Mouse (Mus musculus) heart, postnatal 25 days (tissue): ENCODE results near the gene Hadh. TPM values are rescaled to one million over a fixed set of nuclear protein-coding genes. Genes with fewer than 3 reads are reported as not detected.

Source experiments
- DNase-seq: peaks from one replicate; pipeline ENCODE4 v3.0.0; 2022; ENCODE audit warnings: low spot score
- intact Hi-C: fragments of 180-260 bp; cut with DNase I; formaldehyde crosslinking; loops from one replicate; pipeline ENCODE4 v1.15.1; 2025
- total RNA-seq, 2 experiments: library from RNA; stranded (reverse); gene quantifications; 2 replicates each; pipeline ENCODE4 v1.2.3; 2021

Hadh gene
- total RNA-seq, 2 experiments from 2014 or later: 662 to 714 TPM

DNA sequence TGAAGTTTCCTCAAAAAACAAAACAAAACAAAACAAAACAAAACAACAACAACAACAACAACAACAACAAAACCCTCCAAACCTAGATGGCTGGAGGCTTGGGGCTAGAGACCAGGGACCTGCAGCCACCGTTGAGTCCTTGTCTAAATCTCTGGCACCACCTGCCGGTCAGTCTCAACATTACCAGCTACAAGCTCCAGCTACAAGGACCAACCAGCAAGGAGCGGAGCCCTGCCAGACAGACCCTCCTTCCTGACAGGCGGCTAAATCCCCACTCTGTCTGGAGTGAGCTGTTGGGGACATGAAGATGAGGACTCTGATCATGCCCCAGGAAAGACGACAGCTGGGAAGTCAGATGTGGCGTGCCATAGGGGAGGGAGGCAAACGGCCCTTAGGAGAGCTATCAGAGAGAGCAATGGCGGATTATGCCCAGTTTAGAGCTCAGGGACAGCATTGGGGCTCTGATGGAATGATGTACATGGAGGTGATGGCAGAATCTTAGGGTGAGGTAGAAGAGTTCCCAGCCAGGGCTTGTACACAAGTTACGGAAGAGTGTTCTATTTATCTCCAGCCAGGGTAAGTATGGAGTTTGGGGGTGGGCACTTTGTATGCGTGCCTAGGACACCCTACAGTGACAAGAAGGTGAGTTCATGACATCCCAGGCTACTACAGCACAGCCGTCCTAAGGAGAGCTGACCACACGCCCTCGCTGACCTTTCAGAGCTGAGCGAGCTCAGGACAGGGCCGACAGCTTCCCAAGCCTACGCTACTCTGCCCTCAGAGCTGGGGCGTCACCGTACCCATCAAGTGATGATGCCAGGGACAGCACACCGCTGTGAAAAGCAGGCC lies 33.9 kb downstream of the Hadh start:
- DNase-seq: peak; percentile 26
- intact Hi-C loops: loop anchor here (1.0 to 5.0 kb wide), 4 partner anchors 351 to 523 kb away; no protein-coding TSS in a partner anchor

DNA sequence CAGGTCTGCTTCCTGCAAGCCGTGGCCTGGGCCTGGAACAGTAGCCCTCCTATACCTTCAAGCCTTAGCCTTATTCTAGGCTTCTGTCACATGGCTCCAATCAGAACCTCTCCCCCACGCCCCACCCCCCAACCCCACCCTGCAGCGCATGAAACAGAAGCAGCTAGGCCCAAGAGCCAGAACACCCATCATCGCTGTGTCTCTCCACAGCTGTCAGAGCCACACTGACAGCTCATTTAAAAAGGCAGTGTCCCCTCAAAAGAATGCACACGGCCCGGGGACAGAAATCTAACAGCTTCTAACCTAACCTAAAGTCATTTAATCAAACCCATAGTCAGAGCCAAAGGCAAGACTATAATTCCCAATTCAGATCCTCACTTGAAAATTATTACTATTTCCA lies 34.8 kb downstream of the Hadh start:
- no peak for DNase-seq
- intact Hi-C loops: loop anchor here (1.0 to 5.0 kb wide), 3 partner anchors 350 to 522 kb away; no protein-coding TSS in a partner anchor

DNA sequence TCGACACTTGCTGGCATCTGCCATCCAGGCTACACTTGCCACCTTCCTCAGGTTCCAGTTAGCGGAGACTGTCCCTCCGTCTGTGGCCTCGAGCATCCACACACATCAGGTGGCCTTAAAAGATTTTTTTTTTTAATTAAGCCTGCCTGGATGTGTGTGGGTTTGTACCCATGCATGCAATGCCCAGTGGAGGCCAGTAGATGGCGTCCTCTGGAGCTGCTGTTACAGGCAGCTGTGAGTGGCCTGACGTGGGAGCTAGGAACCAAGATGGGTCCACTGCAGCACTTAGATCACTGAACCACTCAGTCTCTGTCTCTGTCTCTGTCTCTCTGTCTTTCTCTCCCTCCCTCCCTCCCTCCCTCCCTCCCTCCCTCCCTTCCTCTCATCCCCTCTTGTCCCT lies 43.8 kb downstream of the Hadh start:
- intact Hi-C loops: no loop called here
- DNase-seq: no peak

DNA sequence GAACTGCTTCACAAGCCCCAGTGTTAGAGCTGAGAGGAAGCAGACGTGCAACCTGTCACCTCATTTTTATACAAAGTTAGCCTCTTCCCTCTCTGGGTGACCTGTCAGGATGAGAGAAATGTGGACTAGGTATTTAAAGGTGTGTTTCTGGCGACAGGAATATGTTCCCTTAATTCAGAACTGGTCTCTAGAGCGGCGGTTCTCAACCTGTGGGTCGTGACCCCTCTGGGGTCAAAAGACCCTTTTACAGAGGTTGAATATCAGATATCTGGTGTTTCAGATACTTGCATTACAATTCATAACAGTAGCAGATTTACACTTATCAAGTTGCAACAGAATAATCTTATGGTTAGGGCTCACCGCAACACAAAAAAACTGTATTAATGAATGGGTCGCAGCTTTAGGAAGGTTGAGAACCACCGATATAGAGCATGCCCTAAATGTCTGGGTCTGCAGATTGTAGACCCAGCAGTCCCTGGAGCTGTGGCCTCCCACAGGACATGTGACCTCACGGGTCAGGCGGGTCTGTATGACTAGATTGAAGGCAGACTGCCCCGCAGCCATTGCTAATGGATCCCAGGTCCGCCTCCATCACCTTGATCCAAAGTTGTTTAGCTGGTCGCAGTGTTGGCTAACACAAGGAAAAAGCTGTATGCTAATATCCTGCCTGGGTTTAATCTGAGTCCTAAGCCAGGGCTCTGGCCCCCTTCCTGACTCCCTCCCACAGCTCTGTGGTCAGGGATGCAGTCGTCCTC lies 53.1 kb downstream of the Hadh start:
- no peak for DNase-seq
- intact Hi-C loops: no loop called here

DNA sequence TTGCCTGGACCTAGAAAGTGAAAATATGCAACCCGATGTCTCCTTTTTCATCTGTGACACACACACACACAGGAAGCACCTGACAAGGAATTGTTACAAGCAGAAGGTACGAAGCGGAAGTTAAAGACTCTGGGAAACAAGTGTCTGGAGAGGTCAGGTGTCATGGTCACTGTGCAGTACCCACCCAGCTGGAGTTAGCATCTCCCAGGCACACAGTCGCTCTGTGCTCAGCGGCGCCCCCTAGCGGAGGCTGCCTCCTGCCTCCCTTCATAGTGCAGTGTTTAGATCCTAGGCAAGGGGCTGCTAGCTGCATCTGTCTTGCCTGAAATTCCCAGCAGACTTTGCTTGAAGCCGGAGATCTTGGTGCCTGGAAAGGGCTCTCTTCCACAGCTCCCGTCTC lies 57.1 kb downstream of the Hadh start:
- DNase-seq: no peak
- intact Hi-C loops: no loop called here

DNA sequence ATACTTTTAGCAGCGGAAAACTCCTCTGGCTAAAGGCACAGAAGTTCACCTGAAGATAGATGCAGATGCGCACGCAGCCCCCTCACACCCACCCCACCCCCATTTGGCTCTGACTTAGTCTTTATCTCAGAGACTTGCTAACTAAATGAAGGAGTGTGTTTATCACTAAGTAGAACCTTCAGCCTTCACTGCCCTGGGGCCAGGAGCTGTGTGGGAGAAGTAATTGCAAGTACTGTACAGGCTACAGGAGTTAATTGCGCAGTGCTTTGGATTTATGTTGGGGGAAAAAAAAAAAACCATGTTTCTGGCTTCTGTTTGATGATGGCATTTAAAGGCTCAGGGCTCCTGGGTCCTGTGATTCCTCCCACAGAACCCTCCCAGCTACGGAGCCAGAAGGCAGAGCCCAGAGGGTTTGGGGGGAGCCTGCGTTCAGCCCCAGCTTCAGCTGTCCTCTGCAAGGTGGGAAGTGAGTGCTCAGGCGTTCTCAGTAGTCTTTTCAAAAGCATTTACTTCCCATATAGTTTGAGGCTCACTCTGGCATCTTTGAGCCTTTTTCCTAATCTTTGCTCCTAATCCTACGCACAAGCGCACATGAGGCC lies 57.7 kb downstream of the Hadh start:
- intact Hi-C loops: no loop called here
- no peak for DNase-seq

DNA sequence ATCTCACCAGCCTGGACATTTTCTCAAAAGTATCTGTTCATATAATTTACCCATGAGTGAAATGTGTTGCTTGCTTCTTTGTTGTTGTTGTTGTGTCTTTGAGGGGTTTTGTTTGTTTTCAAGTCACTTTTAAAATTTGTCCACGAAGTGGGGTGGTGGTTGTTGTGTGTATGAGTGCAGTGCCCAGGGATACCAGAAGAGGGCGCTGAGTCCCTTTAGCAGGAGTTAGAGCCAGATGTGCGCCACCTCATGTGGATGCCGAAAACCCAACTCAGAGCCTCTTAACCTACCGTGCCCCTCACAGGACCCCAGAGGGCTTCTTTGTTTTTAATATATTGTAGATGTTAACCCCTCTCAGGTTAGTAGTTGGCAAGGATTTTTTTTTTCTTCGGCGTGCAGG lies 59.7 kb downstream of the Hadh start:
- DNase-seq: no peak

DNA sequence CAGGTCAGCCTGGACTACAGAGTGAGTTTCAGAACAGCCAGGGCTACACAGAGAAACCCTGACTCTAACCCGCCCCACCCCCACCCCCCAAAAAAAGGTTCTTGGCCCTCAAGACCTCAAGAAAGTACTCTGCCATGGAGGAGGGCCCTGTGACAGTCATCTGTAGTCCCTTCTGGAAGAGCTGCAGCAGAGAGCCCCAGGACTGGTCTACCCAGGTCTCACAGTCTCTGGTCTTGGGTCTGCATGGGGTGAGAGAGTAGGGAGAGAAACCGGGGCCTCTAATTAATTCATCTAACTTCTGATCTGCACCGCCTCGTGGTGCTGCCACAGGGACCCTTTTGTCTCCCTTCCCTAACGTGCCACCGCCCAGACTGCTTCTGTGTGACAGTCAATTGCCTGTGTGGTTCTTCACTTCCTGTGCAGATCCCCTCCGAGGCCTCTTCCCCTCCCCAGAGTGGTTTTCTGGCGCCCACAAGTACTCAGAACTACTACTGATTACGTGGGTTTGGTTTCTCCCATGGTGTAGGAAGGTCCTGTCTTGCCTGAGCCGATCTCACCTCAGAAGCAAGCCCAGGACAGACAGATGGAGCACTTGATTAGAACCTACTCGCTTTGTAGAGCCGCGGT lies 63.5 kb downstream of the Hadh start:
- intact Hi-C loops: no loop called here
- no peak for DNase-seq

More for the DNA sequence above, 59.7 kb downstream of the Hadh start:
- intact Hi-C loops: no loop called here

DNA sequence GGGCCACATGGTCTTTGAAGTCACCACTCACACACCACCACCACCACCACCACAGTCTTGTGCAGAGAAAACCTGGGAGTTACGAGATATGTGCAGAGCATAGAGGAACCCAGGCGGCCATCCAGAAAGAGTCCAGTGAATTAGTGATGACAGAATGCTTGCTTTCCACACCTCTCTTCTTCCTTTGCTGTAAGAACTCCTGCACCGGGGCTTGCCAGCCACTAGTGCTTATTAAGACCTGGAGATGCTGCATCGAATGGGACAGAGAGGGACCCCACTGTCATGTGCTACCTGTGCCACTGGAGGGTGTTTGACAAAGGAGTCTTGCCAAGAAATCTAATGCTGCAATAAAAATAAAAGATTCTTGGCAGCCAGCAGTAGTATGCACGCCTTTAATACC lies 64.1 kb downstream of the Hadh start:
- intact Hi-C loops: no loop called here
- no peak for DNase-seq

DNA sequence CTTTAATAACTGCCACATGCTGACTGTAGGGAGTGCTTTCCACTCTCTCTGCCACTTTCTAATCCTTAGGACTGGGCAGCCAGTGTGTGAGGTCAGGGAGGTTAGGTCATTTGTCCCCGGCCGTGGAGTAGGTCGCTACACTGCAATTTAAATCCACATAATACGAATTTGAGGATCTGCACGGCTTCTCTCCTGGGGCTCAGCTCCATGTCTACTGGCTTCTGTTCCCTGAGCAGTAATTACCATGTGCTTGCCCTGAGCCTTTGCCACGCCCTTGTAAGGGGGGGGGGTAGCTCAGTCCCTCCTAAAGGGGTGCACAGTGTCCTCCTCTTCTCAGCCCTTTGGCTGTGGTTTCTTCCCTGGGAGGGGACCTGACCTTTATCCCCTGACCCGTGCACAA lies 69.6 kb downstream of the Hadh start:
- intact Hi-C loops: no loop called here
- DNase-seq: no peak

DNA sequence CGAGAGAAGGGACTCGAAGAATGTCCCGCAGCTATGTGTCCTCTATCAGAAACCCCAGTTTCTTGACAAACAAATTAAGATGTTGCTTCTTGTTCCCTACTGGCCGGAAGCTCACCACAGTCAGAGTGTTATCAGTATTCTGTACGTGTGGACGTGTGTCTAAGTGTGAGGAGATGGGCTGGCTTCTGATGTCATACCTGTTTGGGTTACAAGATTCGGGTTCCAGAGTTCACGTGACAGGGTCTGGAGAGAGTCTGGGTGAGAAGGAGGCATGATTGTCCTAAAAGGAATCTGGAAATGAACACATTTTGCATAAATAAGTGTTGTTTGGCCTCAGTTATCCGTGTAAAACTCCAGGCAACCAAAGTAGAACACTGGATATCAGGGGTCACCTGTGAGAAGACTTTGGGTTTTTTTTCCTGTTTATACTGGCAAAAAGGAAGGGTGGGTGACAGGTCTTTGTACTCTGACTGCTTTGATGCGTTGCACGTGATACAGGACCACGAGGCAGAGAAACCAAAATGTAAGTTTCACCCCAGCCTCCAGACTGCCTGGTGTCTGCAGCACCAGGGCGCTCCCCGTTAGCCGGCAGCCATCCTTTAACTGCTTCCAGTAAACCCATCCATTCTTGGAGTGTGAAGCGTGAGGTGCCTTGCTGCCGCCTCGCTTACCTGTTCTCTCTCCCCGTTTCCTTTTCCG lies 72.2 kb downstream of the Hadh start:
- DNase-seq: no peak
- intact Hi-C loops: no loop called here

DNA sequence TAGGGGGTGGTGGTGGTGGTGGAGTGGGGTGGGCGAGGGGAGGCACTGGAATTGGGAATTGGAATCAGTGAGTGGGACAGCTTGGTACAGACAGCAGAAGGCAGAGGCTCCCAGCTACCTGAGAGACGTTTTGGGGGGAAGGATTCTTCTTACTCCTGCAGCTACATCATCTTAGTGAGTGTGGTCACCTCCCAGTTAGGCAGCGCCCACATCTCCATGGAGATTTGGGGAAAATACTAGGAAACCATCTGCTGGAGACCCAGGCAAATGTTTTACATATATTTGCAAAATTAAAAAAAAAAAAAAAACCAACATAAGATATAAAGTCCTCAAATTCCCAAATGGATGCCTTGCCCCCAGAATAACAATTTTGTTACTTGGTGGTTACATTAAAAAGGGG lies 72.9 kb downstream of the Hadh start:
- no peak for DNase-seq
- intact Hi-C loops: no loop called here

DNA sequence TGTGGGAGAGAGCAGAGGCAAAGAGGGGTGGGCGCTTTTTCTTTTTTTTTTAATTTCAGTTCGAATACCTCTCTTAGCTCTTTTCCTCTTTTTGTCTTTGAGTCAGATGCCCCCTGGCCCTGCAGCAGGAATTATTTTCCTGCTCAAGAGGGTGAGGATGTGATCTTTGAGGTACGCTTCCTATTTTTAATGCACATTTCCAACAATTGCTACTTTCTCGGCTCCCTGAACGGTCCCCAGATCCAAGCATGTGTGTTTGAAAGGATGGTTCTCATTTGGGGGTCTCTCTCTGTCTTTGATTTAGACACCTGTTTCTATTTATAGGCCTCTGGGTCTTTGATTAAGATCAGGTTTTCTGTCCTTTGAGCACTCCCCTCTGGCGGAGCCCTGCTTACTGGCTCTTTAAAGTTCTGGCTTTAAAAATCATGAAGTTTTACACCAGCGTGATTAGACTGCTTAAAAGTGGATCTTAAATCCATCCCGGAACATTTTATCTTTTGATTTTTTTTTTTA lies 75.3 kb downstream of the Hadh start:
- intact Hi-C loops: no loop called here
- DNase-seq: no peak

DNA sequence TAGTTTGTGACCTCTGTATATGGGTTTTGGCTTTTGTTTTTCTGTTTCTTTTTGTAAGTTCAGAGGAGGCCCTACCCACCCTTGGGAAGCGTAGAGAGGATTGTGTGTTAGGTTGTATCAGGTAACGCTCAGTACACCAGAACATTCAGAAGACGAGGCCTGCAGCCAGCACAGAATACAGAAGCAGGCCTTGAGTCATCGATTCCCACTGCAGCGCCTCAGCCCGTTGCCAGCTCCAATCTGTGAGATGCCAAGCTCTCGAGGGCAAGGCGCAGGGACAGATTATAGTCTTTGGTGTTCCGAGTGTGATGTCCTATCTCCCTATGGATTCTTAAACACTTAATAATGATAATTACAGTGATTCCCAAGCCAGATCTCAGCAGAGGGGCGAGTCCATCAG lies 75.9 kb downstream of the Hadh start:
- intact Hi-C loops: no loop called here
- no peak for DNase-seq

DNA sequence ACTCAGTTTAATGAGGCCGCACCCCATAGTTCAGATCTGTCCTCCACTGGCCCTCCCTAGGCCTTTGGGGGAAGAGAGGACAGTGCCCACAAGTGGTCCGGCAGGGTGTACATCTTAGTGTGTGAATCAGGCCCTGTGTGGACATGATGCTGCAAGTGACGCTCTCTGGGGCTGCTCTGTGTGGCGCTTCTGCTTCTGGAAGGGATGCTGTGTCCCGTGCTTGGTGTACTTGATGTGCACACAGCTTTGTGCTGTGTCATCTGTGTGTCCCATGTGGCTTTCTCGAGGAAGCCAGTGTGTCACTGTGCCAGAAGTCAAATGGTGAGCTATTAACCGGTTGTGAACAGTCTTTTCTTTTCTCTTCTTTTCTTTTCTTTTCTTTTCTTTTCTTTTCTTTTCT lies 80.4 kb downstream of the Hadh start:
- DNase-seq: no peak

DNA sequence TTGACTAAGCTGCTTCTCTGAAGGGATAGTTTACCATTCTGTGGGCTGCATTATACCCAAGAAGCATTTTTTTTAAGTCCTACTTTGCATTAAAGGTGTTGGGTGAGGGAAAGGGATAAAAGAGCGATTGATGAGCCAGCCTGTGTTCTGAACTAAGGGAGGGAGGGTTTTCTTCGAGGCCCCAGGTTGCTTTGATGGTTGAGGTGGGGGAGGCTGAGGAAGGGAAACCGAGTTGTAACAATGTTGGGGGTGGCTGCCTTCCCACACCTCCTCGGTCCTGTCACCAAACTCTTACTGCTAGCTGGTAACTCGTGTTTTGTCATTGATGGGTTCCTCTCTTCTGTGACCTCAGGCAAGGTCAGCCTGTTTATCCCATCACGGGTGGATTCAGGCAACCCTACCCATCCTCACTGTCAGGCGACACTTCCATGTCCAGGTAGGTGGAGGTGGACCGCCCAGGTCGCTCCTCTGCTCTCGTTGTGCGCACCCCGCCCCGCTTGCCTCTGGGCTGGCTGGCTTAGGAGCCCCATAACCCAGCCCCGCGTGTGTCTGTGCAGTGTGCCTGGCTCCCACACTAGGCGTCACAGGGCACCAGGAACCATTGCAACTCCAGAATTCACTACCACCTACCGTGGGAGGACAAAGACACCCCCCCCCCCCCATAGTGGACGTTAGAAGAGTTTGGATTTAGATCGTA lies 81.1 kb downstream of the Hadh start:
- intact Hi-C loops: no loop called here
- DNase-seq: no peak

More for the DNA sequence above, 80.4 kb downstream of the Hadh start:
- intact Hi-C loops: no loop called here

DNA sequence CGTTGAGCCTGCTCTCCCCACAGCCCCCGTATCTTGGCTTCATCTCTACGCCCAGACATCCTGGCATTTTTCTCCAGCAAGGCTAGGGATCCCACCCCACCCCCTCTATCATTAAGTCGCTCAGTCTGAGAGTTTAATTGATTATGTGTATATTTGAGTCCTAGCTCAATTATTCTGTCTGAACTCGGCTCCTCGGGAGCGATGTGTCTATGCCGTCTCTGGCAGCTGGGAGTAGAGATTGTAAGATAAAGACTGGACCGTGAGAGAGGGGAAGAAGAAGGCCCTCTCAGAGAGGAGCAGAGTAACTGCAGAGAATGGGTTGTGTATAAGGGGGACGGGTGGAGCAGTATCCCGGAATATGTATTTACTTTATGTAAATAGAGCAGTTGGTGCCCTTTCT lies 81.7 kb downstream of the Hadh start:
- DNase-seq: no peak
- intact Hi-C loops: no loop called here

DNA sequence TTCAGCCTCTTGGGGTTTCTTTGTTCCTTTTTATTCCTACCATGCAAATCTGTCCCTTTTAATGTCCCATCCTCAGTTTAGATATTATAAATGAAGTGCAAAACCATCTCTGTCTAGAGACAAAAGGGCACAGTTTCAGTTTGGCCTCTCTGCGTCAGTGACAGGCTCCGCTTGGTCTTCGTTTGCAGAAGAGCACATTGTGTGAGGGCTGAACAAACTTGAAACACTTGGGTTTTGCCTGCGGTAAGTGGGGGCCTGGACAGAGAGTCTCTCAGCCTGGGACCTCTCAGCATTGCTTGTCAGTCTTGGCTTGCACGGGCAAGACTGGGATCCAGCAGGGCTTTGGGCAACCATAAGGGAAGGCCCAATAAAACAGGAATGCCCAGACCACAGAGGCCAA lies 85.7 kb downstream of the Hadh start:
- intact Hi-C loops: no loop called here
- no peak for DNase-seq
